Mouse (Mus musculus) G1E (cell line): ENCODE measurements at regions not wholly inside any gene's neighbourhood (a gene's known extent, or its start where the extent isn't known, plus 50 kb on each side); places are given as distances from the start of the nearest gene placed in this dataset.
"Not testable (repeated sequence)": the region's sequence is repeated elsewhere in the genome, so short reads cannot be mapped to it uniquely, and the experiment has no call there.

Source experiments
- CTCF ChIP-seq: IDR thresholded peaks from 2 replicates; pipeline ENCODE4 v1.5.1; 2012; ENCODE audit warnings: low read depth, low read length, inconsistent platforms, mixed read lengths
- GATA2 ChIP-seq: IDR thresholded peaks from 2 replicates; pipeline ENCODE4 v1.6.1; 2012; ENCODE audit warnings: low read depth, low read length, inconsistent platforms, borderline replicate concordance
- POLR2AphosphoS5 ChIP-seq: IDR thresholded peaks from 2 replicates; pipeline ENCODE4 v1.6.1; 2012; ENCODE audit warnings: low read depth, low read length, inconsistent platforms; ENCODE audit not compliant: insufficient replicate concordance

- TF ChIP-seq CTCF, POLR2AphosphoS5, GATA2: not testable (repeated sequence)
These were observed 125.6 kb downstream of the Qdpr start for GRCm38 (mm10) chr5:45324468-45324867.
